Mouse (Mus musculus): ENCODE results near the gene Dgkk.
A peak's percentile ranks its signal among the peaks of the same experiment; 100 is the strongest.
"Not testable (repeated sequence)": the region's sequence is repeated elsewhere in the genome, so short reads cannot be mapped to it uniquely, and the experiment has no call there.

Gene Dgkk

GRCm38 (mm10) chrX:6779006-6779405, at the start of gene Dgkk:
Gene Dgkk (plus strand): TSS chrX:6779306.
- DNase-seq (ENCODE audit: low read depth, low spot score) = not testable (repeated sequence)

DNA sequence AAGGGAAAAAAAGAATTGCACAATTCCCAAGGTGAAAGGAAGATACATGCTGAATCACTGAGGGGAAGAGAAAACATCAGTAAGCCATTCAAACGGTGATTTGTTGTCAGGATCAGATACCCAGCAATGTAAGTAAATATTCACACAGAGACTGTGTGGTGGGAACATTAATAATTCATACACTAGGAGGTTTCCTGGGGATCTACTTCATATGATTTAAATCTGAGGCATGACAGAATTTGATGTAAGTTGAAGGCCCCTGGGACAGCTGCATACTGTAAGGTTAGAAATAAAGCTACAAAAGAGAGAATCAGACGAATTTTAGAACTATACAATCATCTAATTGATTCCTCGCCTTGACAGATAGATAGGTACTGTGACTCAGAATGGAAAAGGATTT, 45.1 kb upstream of the Dgkk start:
- no peak for DNase-seq (ENCODE audit: low read depth, low spot score)

DNA sequence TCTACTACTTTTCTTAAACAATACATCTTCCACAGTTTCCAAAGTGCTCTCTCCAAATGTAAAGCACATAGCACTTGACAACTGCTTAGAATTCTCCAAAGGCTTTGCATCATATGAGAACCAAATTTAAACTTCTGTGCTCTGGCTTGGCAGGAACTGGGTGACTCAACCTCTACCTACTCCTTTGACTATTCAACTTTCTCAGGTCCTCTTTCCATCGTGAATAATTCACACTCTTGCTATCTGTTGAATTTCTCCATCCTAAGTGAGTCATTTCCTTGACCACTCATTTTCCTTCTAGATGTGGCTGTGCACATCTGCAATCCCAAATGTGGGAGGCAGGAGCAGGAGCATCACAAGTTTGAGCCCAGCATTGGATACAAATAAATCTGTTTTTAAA, 28.4 kb upstream of the Dgkk start:
- no peak for DNase-seq (ENCODE audit: low read depth, low spot score)

DNA sequence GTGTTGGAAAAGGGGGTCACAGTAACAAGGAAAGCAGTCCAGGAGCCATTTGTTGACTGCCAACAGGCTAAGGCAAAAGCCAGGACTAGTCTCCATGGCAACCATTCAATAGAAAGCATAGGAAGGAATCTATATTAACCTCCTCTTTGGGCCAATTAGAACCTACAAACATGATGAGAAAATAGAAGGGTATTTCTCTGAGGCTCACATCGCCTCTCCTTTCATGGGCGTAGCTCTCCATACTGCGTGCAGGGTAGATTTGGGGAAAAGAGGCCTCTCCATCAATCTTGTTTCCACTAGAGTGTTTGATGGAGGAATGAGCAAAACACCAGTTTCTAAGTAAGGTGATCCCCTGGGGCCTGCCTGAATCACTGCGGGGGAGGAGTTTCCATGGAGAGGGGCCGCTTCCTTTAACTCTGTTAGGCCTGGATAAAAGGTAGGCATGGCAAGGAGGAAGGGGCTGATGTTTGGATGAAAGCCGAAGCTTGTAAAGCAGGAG, 27.5 kb upstream of the Dgkk start:
- no peak for DNase-seq (ENCODE audit: low read depth, low spot score)

- no peak for DNase-seq (ENCODE audit: low read depth, low spot score)
Measured at GRCm38 (mm10) chrX:6777489-6778249, 1.4 kb upstream of the Dgkk start.

DNA sequence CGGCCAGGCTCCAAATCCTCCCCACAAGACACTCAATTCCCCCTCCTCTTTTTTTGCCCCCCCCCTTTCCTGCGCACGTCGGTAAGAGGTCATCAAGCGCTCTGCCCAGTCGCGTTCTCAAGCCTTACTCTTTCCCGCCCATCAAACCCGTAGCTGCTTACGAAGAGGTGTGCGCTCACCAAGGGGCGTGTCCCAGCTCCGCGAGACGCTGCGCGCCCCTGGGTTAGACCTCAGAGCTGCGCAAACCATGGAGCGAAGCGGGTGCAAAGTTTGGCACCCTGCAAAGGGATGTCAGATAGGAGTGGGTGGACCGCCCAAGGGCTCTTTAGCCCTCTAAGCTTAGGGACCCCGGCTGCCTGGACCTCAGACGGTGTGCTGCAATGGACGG, 862 bp upstream of the Dgkk start:
- DNase-seq (ENCODE audit: low read depth, low spot score) = no peak

DNA sequence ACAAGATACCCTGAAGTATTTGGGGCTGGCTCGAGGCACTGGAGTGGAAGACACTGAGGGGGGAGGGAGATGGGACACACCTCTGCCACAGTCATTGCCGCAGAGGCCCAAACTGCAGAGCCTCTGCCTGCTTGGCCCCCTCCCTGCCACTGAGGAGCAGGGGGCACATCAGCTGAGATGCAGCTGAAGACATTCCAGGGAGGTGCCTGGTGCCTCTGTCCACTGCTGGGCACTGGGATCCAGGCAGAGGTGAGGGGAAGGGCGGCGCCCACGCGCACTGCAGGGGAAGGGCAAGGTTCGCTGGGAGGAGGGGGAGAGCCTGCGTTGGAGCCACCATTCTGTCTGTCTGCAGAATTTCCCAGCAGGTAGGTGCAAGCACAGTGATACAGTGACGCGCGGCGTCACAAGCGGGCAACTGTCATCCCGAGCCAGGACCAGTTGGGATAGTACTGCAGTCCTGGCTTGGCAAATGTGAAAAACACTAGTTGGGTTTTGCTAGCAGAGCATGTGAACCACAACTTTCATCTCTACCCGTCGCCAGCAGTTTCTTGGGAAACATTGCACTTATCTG, 948 bp downstream of the Dgkk start:
- DNase-seq (ENCODE audit: low read depth, low spot score) = no peak

GRCm38 (mm10) chrX:6832553-6832952, 53.4 kb downstream of the Dgkk start:
- DNase-seq (ENCODE audit: low read depth, low spot score) = no peak

GRCm38 (mm10) chrX:6853466-6853865, 74.4 kb downstream of the Dgkk start:
- DNase-seq (ENCODE audit: low read depth, low spot score) = no peak

DNA sequence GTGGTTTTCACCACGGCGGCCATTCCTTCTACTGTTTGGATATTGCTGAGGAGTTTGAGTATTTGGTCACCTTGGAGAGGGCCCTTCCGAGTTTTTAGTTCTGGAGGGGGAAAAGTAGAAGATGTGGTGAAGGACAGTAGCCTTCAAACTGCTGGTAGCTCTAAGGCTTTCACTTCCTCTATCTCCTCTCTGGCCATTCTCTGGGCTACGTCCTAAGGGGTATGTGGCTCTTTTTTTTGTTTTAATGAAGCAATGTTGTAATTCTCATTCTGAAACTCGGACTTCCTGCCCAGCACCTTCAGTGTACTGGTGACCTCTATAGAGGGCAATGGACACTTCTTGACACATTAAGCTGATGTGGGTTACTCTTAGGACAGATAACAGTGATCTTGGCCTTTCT, 75.0 kb downstream of the Dgkk start:
- peak; percentile 1 for DNase-seq (ENCODE audit: low read depth, low spot score)

GRCm38 (mm10) chrX:6893933-6894332, 114.8 kb downstream of the Dgkk start:
- DNase-seq (ENCODE audit: low read depth, low spot score) = no peak

DNA sequence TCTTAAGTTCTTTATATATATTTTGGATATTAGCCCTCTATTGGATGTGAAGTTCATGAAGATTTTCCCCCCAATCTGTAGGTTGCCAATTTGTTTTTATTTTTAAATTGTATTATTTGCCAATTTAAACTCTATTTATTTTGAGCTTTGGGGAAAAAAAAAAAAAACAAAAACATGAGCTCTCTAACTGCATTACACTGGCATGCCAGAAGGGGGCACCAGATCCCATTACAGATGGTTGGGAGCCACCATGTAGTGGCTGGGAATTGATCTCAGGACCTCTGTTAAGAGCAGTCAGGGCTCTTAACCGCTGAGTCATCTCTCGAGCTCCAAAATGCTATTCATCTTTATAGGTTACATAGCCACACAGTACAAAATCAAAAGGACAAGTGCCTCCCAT, 131.9 kb downstream of the Dgkk start:
- DNase-seq (ENCODE audit: low read depth, low spot score) = no peak

GRCm38 (mm10) chrX:6922165-6922564, 143.1 kb downstream of the Dgkk start:
- DNase-seq (ENCODE audit: low read depth, low spot score) = peak; percentile 50

GRCm38 (mm10) chrX:6926224-6926623, 147.1 kb downstream of the Dgkk start:
- no peak for DNase-seq (ENCODE audit: low read depth, low spot score)

DNA sequence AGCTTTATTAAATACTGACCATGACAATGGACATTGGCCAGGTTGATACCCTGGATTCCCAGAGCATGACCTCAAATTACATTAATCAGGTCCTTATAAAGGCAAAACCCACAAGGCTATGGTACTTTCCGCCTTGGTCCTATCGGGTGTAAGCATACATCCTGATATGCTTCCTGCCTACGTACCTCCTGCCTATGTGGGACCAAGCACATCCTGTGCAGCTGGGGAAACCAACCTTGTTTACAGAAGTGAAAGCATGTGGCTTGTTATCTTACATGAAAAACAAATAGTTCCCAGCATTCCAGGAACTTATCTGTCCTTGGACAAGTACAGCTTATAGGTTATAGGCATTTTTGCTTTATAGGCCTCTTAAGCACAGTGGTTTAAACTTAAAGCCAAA, 189.5 kb downstream of the Dgkk start:
- DNase-seq (ENCODE audit: low read depth, low spot score) = no peak

DNA sequence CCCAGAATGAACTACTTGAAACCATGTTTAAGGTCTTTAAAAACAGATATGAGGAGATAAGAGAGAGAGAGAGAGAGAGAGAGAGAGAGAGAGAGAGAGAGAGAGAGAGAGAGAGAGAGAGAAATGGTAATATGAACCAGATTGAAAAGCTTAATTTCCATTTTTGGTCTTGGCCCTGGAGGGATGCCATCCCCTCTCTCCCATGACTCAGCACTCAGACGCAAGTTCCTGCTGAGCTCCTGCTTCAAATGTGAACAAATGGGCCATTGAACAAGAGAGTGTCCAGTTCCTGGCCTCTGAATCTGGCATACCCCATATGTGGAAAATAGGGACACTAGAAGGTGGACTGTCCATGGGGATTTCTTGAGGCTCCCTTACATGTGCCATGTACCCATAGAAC, 192.8 kb downstream of the Dgkk start:
- DNase-seq (ENCODE audit: low read depth, low spot score) = no peak

GRCm38 (mm10) chrX:6983916-6984315, 204.8 kb downstream of the Dgkk start:
- not testable (repeated sequence) for DNase-seq (ENCODE audit: low read depth, low spot score)
